Mouse (Mus musculus) brain, embryonic 14.5 days (tissue): ENCODE results near the gene Pex6.

Experiments used
- CTCF ChIP-seq: fragments of 200-500 bp; IDR thresholded peaks from 2 replicates; pipeline ENCODE4 v1.5.1; 2012; ENCODE audit warnings: inconsistent platforms, mild to moderate bottlenecking, moderate library complexity, borderline replicate concordance; ENCODE audit not compliant: insufficient read depth, insufficient read length; ENCODE audit errors: extremely low read depth
- POLR2A ChIP-seq: fragments of 200-500 bp; IDR thresholded peaks from 2 replicates; pipeline ENCODE4 v1.6.1; 2012; ENCODE audit warnings: mild to moderate bottlenecking, inconsistent platforms, borderline replicate concordance; ENCODE audit not compliant: poor library complexity, insufficient read depth, insufficient read length, severe bottlenecking; ENCODE audit errors: extremely low read depth

- TF ChIP-seq CTCF (no peak), POLR2A (no peak)
Observed at GRCm38 (mm10) chr17:46681466-46682118, 29.7 kb upstream of the Pex6 start.
